Mouse (Mus musculus) stomach, postnatal 0 days (tissue): ENCODE data around the gene Ctsw. TPM values are rescaled to one million over a fixed set of nuclear protein-coding genes. Genes with fewer than 3 reads are reported as not detected.
"Not testable (repeated sequence)": the region's sequence is repeated elsewhere in the genome, so short reads cannot be mapped to it uniquely, and the experiment has no call there.

ENCODE experiments used
- ATAC-seq: fragments of 200-750 bp; cut with Nextera tagmentation; 2 replicates; pipeline ENCODE4 v1.8.0; 2017; ENCODE audit not compliant: low FRiP score, low TSS enrichment
- DNase-seq: peaks from one replicate; pipeline ENCODE4 v3.0.0-alpha.2; 2016; ENCODE audit warnings: low spot score
- H3K27ac ChIP-seq: fragments of 300-500 bp; sonication (generic); replicated peaks from 2 replicates; pipeline ENCODE4 v1.5.1; 2014; ENCODE audit warnings: mild to moderate bottlenecking, control low read depth
- H3K27me3 ChIP-seq: fragments of 300-500 bp; sonication (generic); 2 replicates; pipeline ENCODE4 v1.6.1; 2014; ENCODE audit warnings: low read length; ENCODE audit not compliant: control insufficient read depth, insufficient read depth
- H3K36me3 ChIP-seq: fragments of 300-500 bp; sonication (generic); 2 replicates; pipeline ENCODE4 v1.6.1; 2014; ENCODE audit warnings: low read length, mixed read lengths; ENCODE audit not compliant: control insufficient read depth, insufficient read depth
- H3K4me1 ChIP-seq: fragments of 300-500 bp; sonication (generic); replicated peaks from 2 replicates; pipeline ENCODE4 v1.6.1; 2014; ENCODE audit warnings: antibody characterized with exemption; ENCODE audit not compliant: control insufficient read depth, insufficient read depth
- H3K4me2 ChIP-seq: fragments of 300-500 bp; sonication (generic); replicated peaks from 2 replicates; pipeline ENCODE4 v1.6.1; 2014; ENCODE audit warnings: low read depth, mild to moderate bottlenecking, control low read depth, moderate library complexity
- H3K4me3 ChIP-seq: fragments of 300-500 bp; sonication (generic); 2 replicates; pipeline ENCODE4 v1.5.1; 2014; ENCODE audit warnings: low read depth, low read length, control low read depth
- H3K9ac ChIP-seq: fragments of 300-500 bp; sonication (generic); 2 replicates; pipeline ENCODE4 v1.6.1; 2014; ENCODE audit warnings: mild to moderate bottlenecking, low read length, control low read depth, mixed read lengths
- H3K9me3 ChIP-seq: fragments of 300-500 bp; sonication (generic); 2 replicates; pipeline ENCODE4 v1.6.1; 2016; ENCODE audit warnings: low read length; ENCODE audit not compliant: control insufficient read depth
- CTCF ChIP-seq: IDR thresholded peaks from 2 replicates; pipeline ENCODE4 v1.5.1; 2016; ENCODE audit warnings: antibody characterized with exemption, low read depth, mild to moderate bottlenecking, moderate library complexity
- EP300 ChIP-seq: optimal IDR thresholded peaks from 2 replicates; pipeline ENCODE3; 2016; ENCODE audit warnings: antibody characterized with exemption
- WGBS: fragments of 180-500 bp; shearing (Covaris S2); extraction: QIAGEN DNeasy Blood & Tissue Kit; methylation state at CpG from one replicate; pipeline ENCODE4 v1.1.7; 2014; 5-methylcytosine and 5-hydroxymethylcytosine counted together
- polyA plus RNA-seq: library from polyadenylated mRNA; unstranded; fragments of >200 nt; fragmentation: Nextera tagmentation; extraction: Ambion mirVana; gene quantifications from 2 replicates; pipeline ENCODE4 v1.2.1, GENCODE M21; 2015

Ctsw gene
- polyA plus RNA-seq, 1 experiment from 2014 or later = 0.29 TPM

- peaks cover 20% of the 10 kb centered on the region for H3K36me3 ChIP-seq
- ATAC-seq = no peak
Measured at GRCm38 (mm10) chr19:5495353-5496051, 27.2 kb upstream of the Ctsw start.

GRCm38 (mm10) chr19:5494314-5494713 lies 26.0 kb upstream of the Ctsw start:
- Histone ChIP-seq H3K27me3 (no peaks in the 10 kb centered on the region), H3K4me3 (no peak overlapping the region), H3K27ac (no peak overlapping the region), H3K36me3 (peaks cover 20% of the 10 kb centered on the region), H3K9ac (no peak overlapping the region), H3K4me1 (no peaks in the 10 kb centered on the region), H3K4me2 (no peak overlapping the region), H3K9me3 (no peaks in the 10 kb centered on the region)
- 76% methylated on average over 3 of the region's 3 CpGs for WGBS
- ATAC-seq (no peak), DNase-seq (peak; percentile 23)
- TF ChIP-seq CTCF (no peak), EP300 (no peak)

More at GRCm38 (mm10) chr19:5495353-5496051, 27.2 kb upstream of the Ctsw start:
- H3K4me1 ChIP-seq = no peaks in the 10 kb centered on the region
- WGBS = 80% methylated on average over 12 of the region's 12 CpGs
- no peak overlapping the region for H3K4me3 ChIP-seq
- no peak overlapping the region for H3K4me2 ChIP-seq
- DNase-seq = no peak
- no peak overlapping the region for H3K9ac ChIP-seq
- TF ChIP-seq EP300 (no peak), CTCF (no peak)
- no peaks in the 10 kb centered on the region for H3K27me3 ChIP-seq
- H3K27ac ChIP-seq = no peak overlapping the region
- H3K9me3 ChIP-seq = no peaks in the 10 kb centered on the region

- peaks cover 20% of the 10 kb centered on the region for H3K36me3 ChIP-seq
- not testable (repeated sequence) for H3K4me2 ChIP-seq
Measured at GRCm38 (mm10) chr19:5493301-5493721, 25.0 kb upstream of the Ctsw start.

GRCm38 (mm10) chr19:5492641-5493040 lies 24.3 kb upstream of the Ctsw start:
- Histone ChIP-seq H3K4me2 (no peak overlapping the region), H3K9ac (no peak overlapping the region), H3K27ac (no peak overlapping the region), H3K27me3 (no peaks in the 10 kb centered on the region), H3K4me3 (no peak overlapping the region), H3K9me3 (no peaks in the 10 kb centered on the region), H3K36me3 (peaks cover 17% of the 10 kb centered on the region), H3K4me1 (no peaks in the 10 kb centered on the region)
- no peak for ATAC-seq
- DNase-seq = no peak
- TF ChIP-seq CTCF (no peak), EP300 (no peak)
- WGBS = 81% methylated on average over 4 of the region's 4 CpGs

More at GRCm38 (mm10) chr19:5493301-5493721, 25.0 kb upstream of the Ctsw start:
- DNase-seq = peak; percentile 40
- H3K4me3 ChIP-seq, H3K4me1 ChIP-seq, ATAC-seq, H3K9me3 ChIP-seq, H3K9ac ChIP-seq, H3K27me3 ChIP-seq, H3K27ac ChIP-seq: not testable (repeated sequence)
- WGBS = 61% methylated on average over 9 of the region's 9 CpGs
- peak; percentile 30; the same call in 1 of the 2 replicates for TF ChIP-seq CTCF

GRCm38 (mm10) chr19:5490898-5491708 lies 22.8 kb upstream of the Ctsw start:
- Histone ChIP-seq H3K9ac (peak overlapping the region; percentile 93), H3K4me2 (peak overlapping the region; percentile 64), H3K36me3 (peaks cover 13% of the 10 kb centered on the region; the same call in 1 of the 2 replicates), H3K9me3 (no peaks in the 10 kb centered on the region), H3K27me3 (no peaks in the 10 kb centered on the region), H3K27ac (peak overlapping the region; percentile 99), H3K4me1 (no peaks in the 10 kb centered on the region), H3K4me3 (peak overlapping the region; percentile 91)
- ATAC-seq (peak; percentile 47), DNase-seq (peak; percentile 86)
- under 1% methylated on average over 55 of the region's 59 CpGs for WGBS
- TF ChIP-seq EP300 (no peak), CTCF (0 out of 2 replicates have a peak, but pooled peaks have one; percentile 0)
